Mouse (Mus musculus) T-helper 1 cell (primary cell): Measurements from ENCODE around the gene Cops9.

Source experiments
- in situ Hi-C: fragments of 300-600 bp; cut with MboI, MseI; formaldehyde crosslinking; loops from one replicate; pipeline ENCODE4 v1.15.1; 2025; ENCODE audit warnings: high pct_unique_total_duplicates

Cops9 gene

DNA sequence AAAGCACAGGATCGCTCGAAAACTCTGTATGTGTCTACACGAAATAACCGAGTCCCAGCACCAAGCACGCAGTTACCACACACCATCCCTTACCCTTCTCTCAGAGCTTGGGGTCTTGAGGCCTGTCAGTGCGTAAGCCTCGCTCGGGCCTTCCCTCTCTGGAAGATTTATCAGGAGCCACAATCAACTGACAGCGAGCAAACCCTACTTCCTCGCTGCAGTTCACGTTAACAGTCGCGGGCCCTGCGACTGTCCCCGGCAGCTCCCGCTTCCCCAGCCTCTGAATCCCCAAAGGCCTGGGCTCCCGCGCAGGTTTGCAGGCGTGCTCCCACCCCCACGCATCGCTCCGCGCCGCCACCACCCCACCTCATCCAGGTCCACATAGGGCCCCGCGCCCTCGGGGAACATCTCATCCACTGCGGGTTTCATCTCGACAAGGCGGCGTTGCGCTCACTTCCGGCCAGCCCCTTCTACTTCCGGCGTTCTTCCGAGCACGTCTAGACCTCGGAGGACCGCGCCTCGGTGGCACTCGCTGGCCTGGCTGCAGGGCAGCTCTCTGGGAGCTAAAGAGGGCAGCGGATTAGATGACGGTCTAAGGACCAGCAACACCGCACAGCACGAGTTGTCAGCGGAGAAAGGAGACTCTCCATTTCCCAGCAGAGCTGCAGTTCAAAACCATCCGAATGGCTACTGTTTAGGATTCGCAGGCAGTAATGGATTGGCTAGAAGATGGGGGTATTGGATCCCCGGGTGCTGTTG lies at the start of gene Cops9:
Gene Cops9 (minus strand): TSS at position 472 of the 759 bp plus-strand sequence.
- in situ Hi-C loops, result loop anchor here (5.0 to 10.0 kb wide), 2 partner anchors 169 to 1093 kb away; partner anchors contain the start of gene Ndufa10

DNA sequence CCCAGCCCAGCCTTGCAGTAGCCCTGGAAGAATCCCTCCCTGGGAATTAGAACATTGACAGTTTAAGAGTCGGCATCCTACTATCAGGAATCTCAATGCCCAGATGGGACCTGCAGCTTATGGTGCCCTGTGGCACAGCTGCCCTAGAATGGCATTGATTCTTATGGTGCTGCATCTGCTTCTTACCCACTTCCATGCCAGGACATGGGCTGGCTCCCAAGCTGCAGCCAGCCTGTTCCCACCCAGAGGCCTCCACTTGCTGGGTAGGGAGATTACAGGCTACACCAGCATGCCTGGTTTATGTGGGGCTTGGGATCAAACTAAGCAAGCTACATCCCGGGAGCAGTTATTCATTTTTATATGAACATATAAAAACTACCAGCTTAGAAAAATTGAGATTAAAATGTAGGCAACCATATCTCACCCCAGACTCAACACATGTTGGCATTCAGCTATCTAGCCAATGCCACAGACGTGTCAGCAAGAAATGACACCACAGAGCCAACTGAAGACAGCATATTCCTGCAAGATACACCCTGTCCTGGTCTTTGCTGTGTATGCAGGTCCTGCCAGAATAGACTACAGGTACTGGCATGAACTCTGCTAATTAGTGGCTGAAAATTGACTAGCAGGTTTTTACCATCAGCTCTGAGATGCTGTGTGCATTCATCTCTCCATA lies 49.5 kb upstream of the Cops9 start:
- in situ Hi-C loops, result no loop called here

DNA sequence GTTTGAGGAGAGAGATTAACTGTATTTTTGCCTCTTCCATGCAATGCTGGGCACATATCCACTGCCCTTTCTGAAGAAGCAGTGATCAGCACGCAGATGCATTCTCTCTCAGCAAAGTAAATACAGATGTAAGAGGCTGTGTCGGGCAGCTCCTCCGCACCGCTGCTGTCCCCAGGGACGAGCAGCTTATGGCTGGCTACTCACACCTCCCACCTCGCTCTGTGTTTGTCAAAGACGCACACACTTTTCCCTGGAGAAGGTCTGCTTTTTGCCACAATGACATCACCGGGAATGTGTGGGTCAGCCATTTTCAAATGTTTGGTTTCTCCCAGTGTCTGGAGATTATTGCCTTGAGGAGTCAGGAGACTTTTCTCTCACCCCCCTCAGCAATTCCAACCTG lies 45.2 kb upstream of the Cops9 start:
- in situ Hi-C loops, result no loop called here

DNA sequence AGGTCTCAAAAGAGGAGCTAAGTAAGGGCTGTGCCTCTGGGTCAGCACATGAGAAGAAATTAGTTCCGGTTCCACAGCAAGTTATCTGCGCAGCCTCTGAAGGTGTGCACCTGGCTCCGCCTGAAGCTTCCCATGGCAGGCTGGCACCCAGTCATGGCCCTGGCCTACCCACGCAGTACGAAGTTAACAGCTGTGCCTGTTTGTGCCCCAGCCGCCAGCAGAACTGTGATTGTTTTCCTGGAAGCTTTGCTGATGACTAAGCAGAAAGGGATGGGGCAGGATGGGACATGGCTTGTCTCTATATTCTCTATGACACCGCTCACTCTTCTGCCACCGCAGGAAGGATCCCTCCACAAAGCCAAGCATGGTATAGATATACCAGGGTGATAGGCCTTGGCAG lies 41.4 kb upstream of the Cops9 start:
- in situ Hi-C loops, result no loop called here

DNA sequence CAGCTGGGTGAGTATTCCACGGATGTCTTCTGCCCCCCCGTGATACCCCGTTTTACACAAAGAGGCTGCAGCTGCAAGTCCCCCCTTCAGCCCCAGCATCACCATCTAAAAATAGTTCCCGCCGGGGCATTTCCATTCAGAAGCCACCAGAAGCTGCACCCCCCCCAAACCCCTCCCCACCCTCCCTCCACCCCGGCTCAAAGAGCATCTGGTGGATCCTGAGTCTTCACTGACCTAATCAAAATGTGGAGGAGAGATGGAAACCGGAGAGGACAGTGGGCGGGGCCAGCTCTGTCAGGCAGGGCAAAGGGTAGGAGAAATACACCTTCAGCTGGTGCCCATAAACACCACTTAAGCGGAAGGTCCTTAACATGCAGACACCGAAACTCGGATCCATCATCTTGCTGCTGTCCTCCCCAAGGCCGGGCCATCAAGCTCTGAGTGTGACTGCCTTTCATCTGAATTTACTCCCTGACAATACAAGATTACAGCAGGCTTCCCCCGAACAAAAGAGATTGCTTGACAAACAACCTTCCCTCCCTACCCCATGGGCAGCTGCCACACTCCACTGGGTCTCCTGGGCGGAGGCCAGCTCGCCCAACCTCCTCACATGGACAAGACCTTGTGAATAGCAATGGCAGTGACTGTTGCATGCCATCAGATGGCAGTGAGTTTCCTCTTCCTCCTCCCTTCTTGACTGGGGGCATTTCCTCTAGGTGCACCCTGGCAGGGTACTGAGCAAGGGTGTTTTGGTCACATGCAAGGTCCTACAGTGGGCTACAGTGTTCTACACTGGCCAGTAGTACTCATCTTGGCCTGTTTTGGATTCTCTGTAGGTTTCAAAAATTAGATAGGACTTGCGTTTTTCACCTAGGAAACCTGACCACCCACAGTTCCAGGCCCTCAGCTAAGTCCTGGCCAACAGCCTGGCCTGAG lies 39.2 kb upstream of the Cops9 start:
- in situ Hi-C loops, result no loop called here

DNA sequence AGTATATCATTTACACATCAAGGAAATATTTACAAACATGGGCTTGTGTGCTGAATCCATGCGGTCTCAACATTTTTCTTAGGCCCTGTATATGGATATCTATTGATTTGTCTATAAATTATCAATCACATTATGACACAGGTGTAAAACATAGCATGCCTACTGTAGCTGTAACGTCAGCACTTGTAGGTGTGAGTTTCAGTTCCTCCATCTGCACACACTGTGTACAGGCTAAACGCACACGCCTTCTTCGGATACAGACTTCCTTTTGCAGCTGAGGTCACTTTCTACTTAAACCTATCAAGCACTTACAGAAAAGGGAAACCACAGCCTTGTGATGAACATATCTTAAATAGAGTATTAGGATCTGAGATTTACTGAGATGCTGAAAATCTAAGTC lies 37.0 kb upstream of the Cops9 start:
- in situ Hi-C loops, result no loop called here

DNA sequence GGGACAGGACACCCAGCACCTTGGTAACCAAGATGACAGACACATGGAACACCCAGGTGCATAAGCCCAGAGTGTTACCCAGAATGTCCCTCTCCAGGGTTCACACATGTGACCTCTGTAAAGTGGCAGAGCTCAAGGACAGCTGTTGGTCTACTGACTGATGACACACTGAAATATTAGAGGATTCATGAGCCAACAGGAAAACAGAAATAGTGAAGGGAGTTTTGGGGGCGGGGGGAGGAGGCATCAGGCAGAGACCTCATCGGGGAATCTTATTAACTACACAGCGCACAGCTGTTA lies 34.8 kb upstream of the Cops9 start:
- in situ Hi-C loops, result no loop called here

DNA sequence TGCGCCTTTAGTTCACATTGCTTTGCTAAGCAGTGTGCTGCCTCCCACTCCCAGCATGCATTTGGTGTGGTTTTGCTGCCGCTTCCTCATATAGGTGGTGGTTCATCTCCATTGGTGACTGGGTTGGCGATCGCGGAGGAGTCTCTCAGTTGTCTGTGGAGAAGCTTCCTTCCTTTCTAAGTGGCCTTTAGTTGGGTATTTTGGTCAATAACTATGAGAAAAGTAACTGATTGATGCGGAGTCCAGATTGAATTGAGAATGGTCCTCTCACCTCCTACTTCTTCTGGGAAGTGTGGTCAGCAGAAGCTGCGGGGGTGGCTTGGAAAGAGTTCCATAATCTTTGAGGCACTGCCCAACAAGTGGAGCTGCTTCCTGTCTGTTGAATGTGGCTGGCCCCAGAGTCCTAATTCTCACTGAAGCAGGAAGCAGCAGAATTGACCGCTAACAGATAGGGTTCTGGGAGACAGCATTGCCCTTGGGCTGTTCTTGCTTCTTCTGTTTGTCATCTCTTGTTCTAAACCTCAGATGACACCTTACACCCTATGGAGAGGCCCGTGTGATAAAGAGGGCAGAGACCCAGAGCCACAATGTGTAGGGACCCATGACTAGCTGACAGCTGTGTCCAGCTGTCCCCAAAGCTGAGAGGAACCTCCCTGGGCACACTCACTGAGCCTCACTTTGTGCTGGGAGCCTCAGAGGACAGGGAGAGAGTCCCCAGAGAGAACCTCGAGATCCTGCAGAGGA lies 34.3 kb upstream of the Cops9 start:
- in situ Hi-C loops, result no loop called here

DNA sequence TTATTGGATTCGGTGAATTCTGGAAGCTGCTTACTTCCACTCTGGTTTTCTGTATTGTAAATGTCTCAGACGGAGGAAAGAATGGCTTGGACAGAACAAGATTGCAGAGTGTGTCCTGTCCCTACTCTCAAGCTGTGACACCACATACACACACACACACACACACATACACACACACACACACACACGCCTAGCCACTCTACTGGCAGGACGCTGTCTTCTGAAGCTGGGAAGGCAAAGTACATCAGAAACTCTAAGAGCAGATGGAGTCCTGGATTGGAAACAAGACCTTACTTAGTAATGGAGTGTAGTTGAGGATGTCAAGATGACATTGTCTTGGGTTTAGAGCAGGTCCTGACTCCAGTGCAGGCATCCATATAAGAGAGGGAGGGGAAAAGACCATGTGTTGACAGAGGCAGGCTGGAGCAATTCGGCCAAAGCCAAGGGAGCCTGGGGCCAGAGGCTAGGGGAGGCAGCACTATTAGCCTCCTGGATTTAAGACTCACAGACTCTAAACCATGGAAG lies 31.5 kb upstream of the Cops9 start:
- in situ Hi-C loops, result no loop called here

DNA sequence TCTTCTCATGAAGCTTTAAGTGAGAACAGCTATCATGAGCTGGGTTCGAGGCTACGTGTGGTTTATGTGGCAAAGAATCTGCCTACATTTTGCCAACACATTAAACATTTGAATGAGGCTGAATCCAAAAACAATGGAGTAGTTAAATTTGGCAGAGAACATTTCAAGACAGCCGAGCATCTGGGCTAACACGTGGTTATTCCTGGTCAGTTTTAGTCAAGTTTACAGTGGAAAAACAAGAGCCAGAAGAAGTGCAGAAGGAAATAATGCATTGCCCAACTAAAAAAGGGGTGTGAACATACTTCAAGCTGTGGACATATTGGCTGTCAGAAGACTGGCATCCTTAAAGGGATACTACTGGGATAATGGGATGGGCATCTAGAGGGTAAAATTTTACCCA lies 29.5 kb upstream of the Cops9 start:
- in situ Hi-C loops, result no loop called here

DNA sequence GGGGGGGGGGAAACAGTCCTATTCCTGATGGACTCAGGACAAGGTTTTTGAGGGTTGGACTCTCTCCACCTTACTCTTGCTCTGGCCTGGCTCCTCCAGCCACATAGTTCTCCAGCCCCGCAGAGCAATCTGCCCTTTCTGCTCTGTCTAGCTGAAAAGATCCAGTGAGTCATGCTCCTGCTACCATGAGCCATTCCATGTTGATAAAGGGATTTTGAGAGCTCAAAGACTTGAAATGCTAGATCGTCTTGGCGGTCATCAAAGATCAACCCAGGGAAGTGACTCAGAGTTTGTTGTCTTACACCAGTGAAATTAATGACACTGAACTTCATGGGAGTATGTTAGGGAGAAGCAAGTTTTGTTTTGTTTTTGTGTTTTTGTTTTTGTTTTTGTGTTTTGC lies 27.6 kb upstream of the Cops9 start:
- in situ Hi-C loops, result no loop called here

DNA sequence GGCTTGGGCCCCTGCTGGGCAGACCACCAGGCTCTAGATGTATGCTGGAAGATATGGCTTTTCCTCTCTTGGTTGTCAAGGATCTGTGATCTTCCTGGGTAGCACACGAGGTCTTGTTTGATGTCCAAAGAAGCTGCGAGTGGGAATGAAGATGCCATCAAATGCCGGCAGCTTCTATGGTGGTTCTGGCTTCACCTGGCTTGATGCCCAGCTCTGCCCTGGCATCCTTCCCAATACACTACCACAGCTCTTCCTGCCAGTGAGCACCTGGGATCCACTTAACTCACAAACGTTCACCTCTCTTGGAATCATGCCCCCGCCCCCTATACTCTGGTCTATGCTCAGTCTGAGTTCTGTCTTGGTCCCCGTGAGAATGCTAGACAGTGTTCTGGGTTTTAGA lies 25.3 kb upstream of the Cops9 start:
- in situ Hi-C loops, result no loop called here

DNA sequence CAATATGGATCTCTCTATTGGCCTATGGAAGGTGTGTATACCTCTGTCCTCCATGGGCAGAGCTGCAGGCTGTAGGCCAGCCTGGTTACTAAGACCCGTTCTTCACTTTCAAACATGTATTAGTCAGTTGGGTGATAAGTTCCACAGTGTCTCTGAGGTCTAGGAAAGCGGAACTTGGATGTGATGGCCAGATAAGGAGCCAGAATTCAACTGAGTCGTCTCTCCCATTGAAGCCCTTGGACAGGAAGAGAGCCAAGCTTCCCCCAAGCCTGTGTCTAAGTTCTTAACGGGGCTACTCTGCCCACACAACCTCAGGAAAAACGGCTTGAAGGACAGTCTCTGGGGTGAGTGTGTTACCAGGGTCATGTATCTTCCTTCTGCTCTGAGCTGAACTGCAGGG lies 17.6 kb upstream of the Cops9 start:
- in situ Hi-C loops, result no loop called here

DNA sequence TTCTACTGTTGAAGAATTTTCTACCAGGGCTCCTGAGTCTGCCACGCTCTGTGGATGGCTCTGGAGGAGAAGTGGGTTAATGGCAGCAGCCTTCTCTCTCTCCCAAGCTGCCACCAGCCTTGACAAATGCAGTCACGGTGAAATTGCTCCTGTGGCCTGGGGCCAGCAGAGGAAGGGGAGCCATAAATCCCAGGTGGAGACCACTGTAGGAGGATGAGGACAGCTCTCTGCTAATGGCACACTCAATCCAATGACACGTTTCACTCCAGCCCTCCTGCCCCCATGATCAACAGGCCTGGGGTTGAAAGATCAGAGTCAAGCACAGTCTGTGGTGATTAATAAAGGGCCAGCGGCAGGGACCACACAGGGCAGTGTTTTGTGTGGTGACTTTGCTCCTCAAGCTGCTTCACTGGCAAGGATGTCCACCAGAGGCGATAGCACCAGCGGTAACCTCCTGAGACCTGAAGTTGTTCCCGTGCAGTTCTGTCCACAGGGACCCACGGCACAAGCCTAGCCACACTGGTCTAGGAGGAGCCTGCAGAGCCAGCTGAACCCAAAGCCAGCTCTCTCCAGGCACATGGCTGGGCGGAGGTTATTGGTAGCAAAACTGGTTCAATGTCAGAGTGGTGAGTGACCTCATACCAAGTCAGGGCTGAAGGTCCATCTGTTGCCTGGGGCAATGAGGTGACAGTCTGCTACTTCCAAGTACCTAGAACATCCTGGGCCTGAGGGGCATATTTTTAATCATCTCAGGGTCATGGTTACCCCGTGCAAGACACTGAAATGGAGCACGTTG lies 15.4 kb upstream of the Cops9 start:
- in situ Hi-C loops, result no loop called here

DNA sequence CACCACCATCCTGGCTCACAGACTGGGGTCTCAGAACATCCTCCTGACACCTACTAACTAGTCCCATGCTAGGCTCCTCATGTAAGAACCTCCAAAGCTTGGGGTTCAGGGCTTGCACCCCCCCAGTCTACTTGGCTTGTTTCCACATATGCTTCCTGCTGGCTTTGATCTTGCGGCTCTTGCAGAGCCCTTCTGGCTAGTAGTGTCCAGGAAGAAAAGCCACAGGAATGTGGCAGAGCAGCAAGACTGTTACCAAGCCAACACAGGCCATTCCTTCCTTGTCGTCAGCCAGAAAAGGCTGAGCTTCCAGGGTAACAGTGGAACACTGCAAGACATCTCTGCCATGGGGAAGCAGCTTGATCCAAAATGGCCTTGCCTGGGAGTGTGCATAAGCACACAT lies 12.9 kb upstream of the Cops9 start:
- in situ Hi-C loops, result no loop called here

DNA sequence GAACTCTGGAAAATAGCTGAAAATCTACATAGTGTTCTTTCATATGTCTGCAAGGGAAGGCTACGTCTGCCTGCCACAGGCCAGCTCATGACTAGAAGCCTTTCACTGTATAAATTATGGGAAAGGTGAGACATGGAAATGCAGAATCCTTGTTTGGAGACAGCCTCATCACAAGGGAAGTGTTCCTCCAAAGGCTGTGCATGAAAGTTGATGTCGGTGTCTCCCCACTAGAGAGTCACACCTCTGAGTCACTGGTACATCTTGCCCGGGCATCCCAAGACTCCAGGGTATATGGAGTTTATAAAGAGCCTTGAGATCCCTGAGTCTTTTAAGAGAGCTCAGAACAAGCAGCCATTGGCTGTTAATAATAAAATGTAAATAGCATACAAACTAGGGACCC lies 11.4 kb upstream of the Cops9 start:
- in situ Hi-C loops, result no loop called here

DNA sequence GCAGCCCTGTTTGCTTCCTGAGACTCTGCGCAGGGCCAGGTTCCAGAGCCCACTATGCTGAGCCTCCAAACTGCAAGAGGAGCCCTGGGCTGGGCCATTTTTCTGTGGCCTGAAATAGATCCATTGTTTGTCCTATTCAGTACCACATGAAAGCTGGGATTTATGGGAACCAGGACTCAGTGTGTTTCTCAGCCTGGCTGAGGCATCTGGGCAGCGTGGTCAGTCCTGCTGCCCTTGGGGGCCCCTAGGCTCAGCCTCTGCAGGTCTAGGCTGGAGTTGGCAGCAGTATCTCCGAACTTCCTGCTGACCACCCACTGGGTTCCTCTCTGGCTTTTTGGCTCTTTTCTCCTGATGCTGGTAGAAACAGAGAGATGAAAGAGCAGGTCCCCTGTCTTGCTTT lies 9.7 kb upstream of the Cops9 start:
- in situ Hi-C loops, result no loop called here

DNA sequence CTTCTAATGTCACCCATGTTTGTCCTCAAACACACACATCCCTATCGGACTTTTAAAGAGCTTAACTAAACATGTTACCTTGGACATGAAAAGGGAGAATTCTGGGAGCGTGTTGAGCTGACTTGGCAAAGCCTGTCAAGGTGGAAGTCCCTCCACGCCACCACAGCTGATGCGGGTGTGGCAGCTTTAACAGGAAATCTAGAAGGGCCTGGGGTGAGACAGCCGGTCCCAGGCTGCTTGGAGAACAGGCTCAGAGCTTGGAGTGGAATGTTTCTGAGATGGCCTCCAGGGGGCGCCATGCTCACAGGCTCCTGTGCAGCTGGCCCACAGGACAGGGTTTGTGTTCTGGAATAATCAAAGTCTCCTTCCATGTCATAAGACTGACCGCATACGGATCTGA lies 6.9 kb upstream of the Cops9 start, which contains the start of gene Otos:
Gene Otos (minus strand): TSS at position 169 of the 400 bp plus-strand sequence.
- in situ Hi-C loops, result loop anchor here (10.0 kb wide), 1 partner anchor 1086 kb away; no protein-coding TSS in a partner anchor

DNA sequence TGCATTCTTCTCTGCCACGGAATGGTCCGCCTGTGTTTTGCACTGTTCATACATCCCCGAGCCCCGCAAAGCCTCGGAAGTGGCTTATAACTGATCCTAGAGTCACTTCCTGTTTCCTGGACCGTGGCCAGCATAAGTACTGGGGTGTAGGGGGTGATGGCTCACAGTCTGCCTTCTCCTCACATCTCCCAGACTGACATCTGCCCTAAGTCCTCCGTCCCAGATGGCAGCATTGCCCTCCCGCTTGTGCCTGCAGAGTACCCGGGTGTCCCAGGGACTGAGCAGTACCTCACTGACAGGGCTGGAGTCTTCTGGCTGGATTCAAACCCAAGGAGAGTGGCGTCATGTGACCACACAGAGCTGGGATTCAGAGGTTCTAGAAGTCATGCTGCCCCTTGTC lies 6.4 kb upstream of the Cops9 start:
- in situ Hi-C loops, result loop anchor here (10.0 kb wide), 1 partner anchor 1087 kb away; no protein-coding TSS in a partner anchor

DNA sequence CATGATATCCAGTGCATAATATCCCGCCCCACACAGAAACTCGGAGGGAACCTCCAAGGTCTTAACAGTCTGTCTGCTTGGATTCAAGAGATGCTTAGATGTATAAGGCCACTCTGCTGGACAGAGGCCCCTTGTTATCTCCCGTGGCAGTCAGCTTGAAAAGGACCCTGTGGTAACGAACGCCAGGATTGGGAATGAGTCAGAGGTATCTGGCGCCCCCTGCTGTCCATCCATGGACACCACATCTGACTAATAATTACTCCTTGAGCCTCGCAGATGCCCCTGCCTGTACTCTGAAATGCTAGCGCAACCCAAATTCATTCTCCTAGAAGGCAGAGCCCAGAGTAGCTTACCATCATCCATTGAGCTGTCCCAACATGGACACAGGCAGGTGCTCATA lies 6.0 kb upstream of the Cops9 start:
- in situ Hi-C loops, result loop anchor here (10.0 kb wide), 1 partner anchor 1087 kb away; no protein-coding TSS in a partner anchor
